Mouse (Mus musculus) layer of hippocampus, adult 2 months (tissue): ENCODE data around the gene Hes7. TPM values are rescaled to one million over a fixed set of nuclear protein-coding genes. Genes with fewer than 3 reads are reported as not detected.
A peak's percentile ranks its signal among the peaks of the same experiment; 100 is the strongest.

Experiments
- DNase-seq, 2 experiments: peaks; one replicate each; pipeline ENCODE4 v3.0.0; 2022; ENCODE audit warnings: low spot score in 2 of 2
- H3K27ac ChIP-seq: fragments of 200-600 bp; 2 replicates; pipeline ENCODE4 v1.8.1; 2022
- H3K4me3 ChIP-seq: fragments of 200-600 bp; 2 replicates; pipeline ENCODE4 v1.8.1; 2022; ENCODE audit warnings: mild to moderate bottlenecking
- CTCF ChIP-seq: fragments of 200-600 bp; conservative IDR thresholded peaks from 2 replicates; pipeline ENCODE4 v1.8.1; 2022; ENCODE audit warnings: antibody characterized with exemption, mild to moderate bottlenecking, moderate library complexity
- total RNA-seq, 2 experiments: library from RNA; stranded (reverse); gene quantifications; 2 replicates each; pipeline ENCODE4 v1.2.3; 2021

Hes7 gene
- total RNA-seq, 2 experiments from 2014 or later = 0.79 to 1.0 TPM

DNA sequence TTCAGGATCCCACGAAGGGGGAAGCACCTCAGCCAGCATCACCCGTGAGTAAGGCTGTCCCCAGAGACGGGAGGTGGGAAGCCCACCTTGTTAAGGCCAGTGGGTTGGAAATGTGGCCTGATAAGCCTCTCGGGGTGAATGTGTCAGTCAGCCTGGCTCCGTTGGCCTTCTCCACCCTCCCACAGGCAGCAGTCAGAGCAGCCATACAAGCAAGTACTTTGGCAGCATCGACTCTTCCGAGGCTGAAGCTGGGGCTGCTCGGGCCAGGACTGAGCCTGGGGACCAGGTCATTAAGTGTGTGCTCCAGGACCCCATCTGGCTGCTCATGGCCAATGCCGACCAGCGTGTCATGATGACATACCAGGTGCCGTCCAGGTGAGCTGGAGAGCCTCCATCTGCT lies 12.5 kb upstream of the Hes7 start:
- Histone ChIP-seq H3K27ac (no peak overlapping the region), H3K4me3 (no peak overlapping the region)
- TF ChIP-seq CTCF = no peak
- no peak for DNase-seq

- no peak overlapping the region for H3K4me3 ChIP-seq
These were observed 12.0 kb upstream of the Hes7 start for GRCm38 (mm10) chr11:69108223-69108622.

DNA sequence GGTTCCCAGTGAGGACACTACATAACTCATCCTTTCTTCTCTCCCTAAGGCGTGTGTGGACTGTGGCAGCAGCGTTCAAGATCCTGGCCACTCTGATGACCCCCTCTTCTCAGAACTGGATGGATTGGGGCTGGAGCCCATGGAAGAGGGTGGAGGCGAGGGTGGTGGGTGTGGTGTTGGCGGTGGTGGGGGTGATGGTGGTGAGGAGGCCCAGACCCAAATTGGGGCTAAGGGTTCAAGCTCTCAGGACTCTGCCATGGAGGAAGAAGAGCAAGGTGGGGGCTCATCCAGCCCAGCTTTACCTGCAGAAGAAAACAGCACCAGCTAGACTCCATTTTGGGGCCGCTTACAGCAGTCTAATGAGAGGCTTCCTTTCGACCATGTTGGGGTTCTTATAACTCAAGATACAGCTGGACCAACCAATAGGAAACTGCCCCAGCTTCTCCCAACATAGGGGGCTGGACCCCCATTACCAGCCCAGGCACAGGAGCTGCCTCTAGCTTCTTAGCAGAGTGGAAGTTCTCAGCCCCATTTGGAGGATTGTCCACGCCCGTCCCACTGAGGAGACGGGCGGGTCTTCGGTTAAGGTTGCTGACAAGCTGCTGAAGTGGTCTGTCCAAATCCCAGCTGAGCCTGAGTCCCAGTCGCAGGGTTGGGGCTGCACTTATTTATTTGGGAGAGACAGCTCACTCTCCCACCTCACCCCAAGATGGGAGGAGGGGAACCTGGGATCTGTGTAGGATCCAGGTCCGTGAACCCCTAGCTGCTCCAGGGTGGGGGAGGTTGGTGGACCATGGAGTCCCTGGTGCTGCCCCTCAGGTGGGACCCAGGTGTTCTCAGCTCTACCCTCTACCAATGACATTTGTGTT lies 10.9 kb upstream of the Hes7 start:
- no peak for TF ChIP-seq CTCF
- DNase-seq = no peak
- Histone ChIP-seq H3K27ac (no peak overlapping the region), H3K4me3 (no peak overlapping the region)

More at GRCm38 (mm10) chr11:69108223-69108622, 12.0 kb upstream of the Hes7 start:
- no peak for TF ChIP-seq CTCF
- no peak overlapping the region for H3K27ac ChIP-seq
- no peak for DNase-seq

DNA sequence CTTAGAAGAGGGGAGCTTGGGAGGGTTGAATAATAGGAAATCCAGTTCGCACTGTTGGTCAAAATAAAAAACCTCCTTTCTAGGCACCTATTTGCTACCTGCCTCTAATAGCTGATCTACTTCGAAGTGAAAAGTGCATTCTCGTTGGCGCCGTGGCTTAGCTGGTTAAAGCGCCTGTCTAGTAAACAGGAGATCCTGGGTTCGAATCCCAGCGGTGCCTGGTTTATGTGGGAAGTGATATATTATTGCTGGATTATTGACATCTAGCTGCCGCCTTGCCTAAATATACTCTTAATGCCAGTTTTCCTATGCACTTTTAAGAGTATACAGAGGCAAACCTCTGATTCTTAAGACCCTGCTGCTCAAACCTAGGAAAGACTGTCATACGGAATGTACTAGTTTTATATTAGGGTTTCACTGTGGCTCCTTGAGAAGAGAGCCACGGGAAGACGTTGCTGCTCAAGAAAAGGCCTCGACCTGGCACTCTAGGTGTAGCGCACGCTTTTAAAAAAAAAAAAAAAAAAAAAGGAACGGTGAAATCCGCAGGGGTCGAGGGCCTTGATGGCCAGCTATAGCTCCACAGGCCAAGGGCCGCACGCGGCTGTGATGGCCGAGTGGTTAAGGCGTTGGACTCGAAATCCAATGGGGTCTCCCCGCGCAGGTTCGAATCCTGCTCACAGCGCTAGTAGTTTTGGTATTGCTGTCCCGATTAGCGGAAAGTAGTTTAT lies 9.7 kb upstream of the Hes7 start:
- peak; percentile 89 to 97 for DNase-seq
- no peak for TF ChIP-seq CTCF
- peak overlapping the region; percentile 44; the same call in 1 of the 2 replicates for H3K27ac ChIP-seq
- H3K4me3 ChIP-seq = peak overlapping the region; percentile 60

DNA sequence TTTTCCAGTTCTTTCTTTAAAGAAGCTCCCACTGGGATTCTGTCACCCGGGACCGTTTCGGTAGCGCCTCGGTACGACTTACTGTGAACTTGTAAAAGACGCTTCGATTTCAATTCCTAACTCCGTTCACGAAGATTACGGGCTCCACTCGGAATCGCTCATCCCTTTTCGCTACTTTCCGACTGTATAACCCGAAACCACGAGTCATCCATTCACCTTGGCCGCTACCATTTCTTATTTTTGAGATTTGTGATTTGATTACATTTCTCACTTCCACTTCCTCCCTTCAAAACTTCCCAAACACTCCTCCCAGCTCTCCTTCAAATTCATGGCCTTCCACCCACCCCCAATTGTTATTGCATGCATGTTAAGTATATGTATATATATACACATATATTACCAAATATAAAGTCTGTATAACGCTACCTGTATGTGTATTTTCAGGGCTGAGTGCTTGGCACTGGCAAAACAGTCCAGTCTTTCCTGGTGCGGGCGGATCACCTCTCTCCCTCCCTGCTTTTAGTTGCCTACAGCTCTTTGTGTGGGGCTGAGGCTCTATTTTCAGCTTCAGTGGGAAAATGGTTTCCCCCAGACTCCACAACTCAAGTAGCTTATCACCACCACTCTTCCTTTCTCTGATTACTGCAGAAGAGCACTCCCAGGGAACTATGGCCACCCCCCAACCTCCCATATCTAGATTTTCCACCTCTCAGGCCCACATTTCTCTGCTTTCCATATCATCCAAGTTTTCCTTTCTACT lies 9.0 kb upstream of the Hes7 start:
- peak overlapping the region; percentile 60 for H3K4me3 ChIP-seq
- no peak for TF ChIP-seq CTCF
- H3K27ac ChIP-seq = peak overlapping the region; percentile 44; the same call in 1 of the 2 replicates
- no peak for DNase-seq

- H3K4me3 ChIP-seq = no peak overlapping the region; the same call in 1 of the 2 replicates
- TF ChIP-seq CTCF = no peak
- no peak for DNase-seq
- H3K27ac ChIP-seq = peak overlapping the region; percentile 55; the same call in 1 of the 2 replicates
These were observed 8.3 kb upstream of the Hes7 start for GRCm38 (mm10) chr11:69111865-69112264.

DNA sequence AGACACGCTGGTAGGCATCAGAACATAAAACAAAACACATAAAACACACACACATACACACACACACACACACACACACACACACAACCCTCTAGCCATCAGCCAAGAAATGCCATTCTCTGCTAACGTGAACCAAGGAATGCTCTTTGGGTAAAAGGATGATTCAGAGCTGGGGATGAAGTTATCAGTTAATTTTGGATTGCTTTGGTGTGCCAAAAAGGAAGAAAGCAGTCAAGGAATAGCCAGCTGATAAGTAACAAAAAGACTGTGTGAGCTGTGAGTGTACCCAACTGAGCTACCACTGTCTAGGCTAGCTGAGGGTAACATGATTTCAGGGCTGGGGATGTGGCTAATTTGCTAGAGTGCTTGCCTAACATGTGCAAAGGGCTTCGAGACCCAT lies 6.2 kb upstream of the Hes7 start:
- no peak for TF ChIP-seq CTCF
- no peak for DNase-seq
- Histone ChIP-seq H3K4me3 (no peak overlapping the region), H3K27ac (no peak overlapping the region)

GRCm38 (mm10) chr11:69114621-69115020 lies 5.6 kb upstream of the Hes7 start:
- H3K27ac ChIP-seq = no peak overlapping the region
- DNase-seq = no peak
- TF ChIP-seq CTCF = no peak
- H3K4me3 ChIP-seq = no peak overlapping the region

DNA sequence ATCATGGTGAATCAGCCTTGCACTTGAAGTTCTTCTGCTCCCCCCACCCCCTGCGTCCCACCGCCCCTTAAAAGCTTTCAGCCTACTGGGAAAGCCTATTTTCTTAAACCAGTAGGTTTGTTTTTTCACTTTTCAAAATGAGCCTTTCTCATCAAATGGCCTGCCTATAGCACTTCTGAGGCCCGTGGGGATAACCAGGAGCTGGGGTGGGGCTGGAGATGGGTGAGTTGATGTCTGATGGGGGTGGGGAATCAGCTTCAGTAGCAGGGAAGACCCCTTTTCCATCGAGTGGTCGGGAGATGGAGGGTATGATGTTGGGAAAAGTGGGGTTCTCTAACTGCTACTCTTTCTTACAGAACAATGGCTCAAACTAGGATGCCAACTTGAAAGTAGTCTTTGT lies 3.4 kb upstream of the Hes7 start:
- DNase-seq = no peak
- no peak for TF ChIP-seq CTCF
- no peak overlapping the region for H3K4me3 ChIP-seq
- H3K27ac ChIP-seq = no peak overlapping the region; the same call in 1 of the 2 replicates

DNA sequence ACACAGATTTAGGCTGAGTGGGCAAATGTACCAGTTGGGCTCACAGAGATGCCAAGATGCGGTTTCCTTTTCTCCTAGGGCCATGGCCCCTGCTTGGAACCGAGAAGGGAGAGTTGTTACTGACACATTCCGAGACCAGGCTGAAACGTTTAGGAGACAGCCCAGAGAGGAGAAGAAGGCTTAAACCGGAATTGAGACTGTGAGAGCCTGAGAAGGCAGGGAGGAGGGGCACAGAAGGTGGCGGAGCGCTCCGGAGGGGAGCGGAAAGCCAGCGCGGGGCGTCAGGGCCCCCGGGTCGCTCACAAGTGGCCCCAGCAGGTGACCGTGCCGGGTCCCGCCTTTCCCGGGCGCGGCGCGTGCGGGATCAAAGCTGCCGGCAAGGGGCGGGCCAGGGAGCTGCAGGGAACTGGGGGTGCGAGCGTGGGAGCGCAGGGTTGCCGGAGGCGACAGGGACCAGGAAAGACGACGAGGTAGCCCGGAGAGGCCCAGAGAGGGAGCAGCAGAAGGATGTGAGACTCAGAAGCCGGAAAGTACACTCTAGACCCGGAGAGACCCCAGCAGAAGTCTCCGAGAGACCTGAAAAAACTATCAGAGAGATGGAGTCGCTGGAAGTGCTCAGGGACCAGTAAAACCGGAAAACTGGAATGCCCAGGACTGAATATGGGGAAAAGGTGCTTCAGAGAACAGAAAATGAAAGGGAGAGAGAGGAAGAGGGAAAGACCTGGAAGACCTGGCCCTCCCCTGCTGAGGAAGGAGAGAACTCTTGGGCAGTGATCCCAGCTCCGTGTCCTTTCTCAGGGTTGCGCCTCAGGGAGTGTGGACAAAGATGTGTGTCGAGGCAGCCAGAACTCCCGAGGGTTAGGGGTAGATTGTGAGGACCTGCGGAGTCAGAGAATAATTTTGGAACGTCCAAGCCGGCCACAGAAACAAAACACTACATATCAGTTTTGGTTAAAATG lies 2.2 kb upstream of the Hes7 start:
- DNase-seq = no peak
- Histone ChIP-seq H3K27ac (peak overlapping the region; percentile 88), H3K4me3 (peak overlapping the region; percentile 78)
- no peak for TF ChIP-seq CTCF

GRCm38 (mm10) chr11:69118765-69119164 lies 1.4 kb upstream of the Hes7 start:
- TF ChIP-seq CTCF = no peak
- peak; percentile 88 to 96 for DNase-seq
- peak overlapping the region; percentile 78 for H3K4me3 ChIP-seq
- H3K27ac ChIP-seq = no peak overlapping the region
